Mouse (Mus musculus): ENCODE measurements around the gene Ttc27. TPM values are rescaled to one million over a fixed set of nuclear protein-coding genes. Genes with fewer than 3 reads are reported as not detected.

Gene Ttc27
- 15.4 and 15.6 TPM in 2 replicates for polyA plus RNA-seq (2015; fragmentation: Nextera tagmentation; extraction: Ambion mirVana)

DNA sequence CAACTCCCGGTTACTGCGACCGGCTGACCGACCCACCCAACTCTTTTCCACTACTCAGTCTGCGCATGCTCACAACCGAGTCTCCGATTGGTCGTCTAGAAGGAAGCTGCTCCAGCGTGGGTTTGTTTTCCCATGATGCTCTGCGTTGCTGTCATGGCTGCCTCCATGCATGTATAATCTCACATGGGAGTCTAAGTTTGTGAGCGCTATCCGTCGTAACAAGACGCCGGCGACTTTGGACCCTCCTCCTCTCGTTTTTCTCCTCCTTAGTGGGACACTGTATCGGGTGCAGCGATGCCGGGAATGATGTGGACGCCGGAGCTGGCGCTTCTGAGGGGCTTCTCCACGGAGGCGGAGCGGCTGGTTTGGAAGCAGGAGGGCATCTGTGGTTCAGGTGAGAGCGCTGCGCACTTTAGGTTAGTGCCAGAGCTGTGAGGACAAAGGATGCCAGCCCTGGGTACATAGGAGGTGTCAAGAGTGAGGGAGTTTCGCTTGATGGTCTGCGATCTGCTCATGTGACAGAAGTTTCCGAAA lies at the start of gene Ttc27:
Gene Ttc27, plus strand, starts transcription at position 115 of the 534 bp plus-strand sequence.
- Histone ChIP-seq H3K27ac (ENCODE audit: low read length) (peak within 1 kb of the TSS; percentile 79), H3K4me2 (ENCODE audit: low read depth, low read length) (peak within 1 kb of the TSS; percentile 95), H3K9me3 (replicated peaks; ENCODE audit: control insufficient read depth, low read length) (no peaks in the 10 kb centered on the region), H3K4me3 (ENCODE audit: low read length) (peak within 1 kb of the TSS; percentile 95), H3K36me3 (ENCODE audit: control insufficient read depth, insufficient read depth) (0 out of 2 replicates have a peak, but pooled peaks cover 6% of the 10 kb centered on the region), H3K4me1 (ENCODE audit: control insufficient read depth, insufficient read depth, low read length) (peaks cover 8% of the 10 kb centered on the region), H3K27me3 (ENCODE audit: control insufficient read depth, insufficient read depth, low read length) (no peaks in the 10 kb centered on the region), H3K9ac (ENCODE audit: low read length) (peak within 1 kb of the TSS; percentile 87)
- ATAC-seq (replicated peaks; ENCODE audit: extremely low read depth, insufficient read depth, low FRiP score), result peak; percentile 88
- WGBS, result under 1% methylated on average over 31 of the region's 31 CpGs

DNA sequence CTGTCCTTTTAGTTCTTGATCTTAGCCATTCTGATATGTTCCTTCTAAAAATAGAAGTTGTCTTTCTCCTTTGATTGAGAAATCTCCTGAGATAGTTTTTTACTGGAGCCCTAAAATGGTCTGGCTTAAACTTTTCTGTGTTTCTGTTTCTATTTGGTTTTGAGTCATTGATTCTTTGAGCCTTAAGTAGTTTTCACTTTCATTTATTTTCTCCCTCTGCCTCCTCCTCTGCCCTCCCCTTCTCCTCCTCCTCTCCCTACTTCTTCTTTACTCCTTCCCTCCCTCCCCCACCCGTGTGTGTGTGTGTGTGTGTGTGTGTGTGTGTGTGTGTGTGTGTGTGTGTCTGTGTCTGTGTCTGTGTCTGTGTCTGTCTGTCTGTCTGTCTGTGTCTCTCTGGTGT lies 49.5 kb upstream of the Ttc27 start:
- Histone ChIP-seq H3K4me3 (ENCODE audit: low read length) (no peak overlapping the region), H3K27ac (ENCODE audit: low read length) (no peak overlapping the region), H3K36me3 (ENCODE audit: control insufficient read depth, insufficient read depth) (peaks cover 45% of the 10 kb centered on the region), H3K27me3 (ENCODE audit: control insufficient read depth, insufficient read depth, low read length) (no peaks in the 10 kb centered on the region), H3K9ac (ENCODE audit: low read length) (no peak overlapping the region), H3K9me3 (replicated peaks; ENCODE audit: control insufficient read depth, low read length) (no peaks in the 10 kb centered on the region), H3K4me1 (ENCODE audit: control insufficient read depth, insufficient read depth, low read length) (no peaks in the 10 kb centered on the region), H3K4me2 (ENCODE audit: low read depth, low read length) (no peak overlapping the region)
- WGBS, result 67% methylated on average over 1 of the region's 1 CpGs
- ATAC-seq (replicated peaks; ENCODE audit: extremely low read depth, insufficient read depth, low FRiP score), result no peak

DNA sequence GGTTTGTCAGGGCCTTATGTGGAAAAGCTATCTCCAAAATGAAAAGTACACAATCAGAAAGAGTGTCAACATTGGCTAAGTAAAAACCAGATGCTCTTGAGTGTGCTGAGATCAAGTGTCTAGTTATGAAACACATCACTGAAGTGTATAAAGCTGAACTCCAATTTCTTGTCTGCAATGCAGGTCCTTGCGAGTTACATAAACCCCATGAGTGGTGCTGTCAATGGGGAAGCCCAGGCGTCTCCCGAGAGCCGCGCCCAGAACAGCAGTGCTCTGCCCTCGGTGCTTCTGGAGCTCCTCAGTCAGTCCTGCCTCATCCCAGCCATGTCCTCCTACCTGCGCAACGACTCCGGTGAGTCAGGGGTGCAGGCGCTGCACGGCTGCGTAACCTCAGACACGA lies 47.5 kb upstream of the Ttc27 start:
- no peak overlapping the region for H3K4me2 ChIP-seq (ENCODE audit: low read depth, low read length)
- H3K36me3 ChIP-seq (ENCODE audit: control insufficient read depth, insufficient read depth), result peaks cover 30% of the 10 kb centered on the region
- ATAC-seq (replicated peaks; ENCODE audit: extremely low read depth, insufficient read depth, low FRiP score), result no peak
- H3K27me3 ChIP-seq (ENCODE audit: control insufficient read depth, insufficient read depth, low read length), result no peaks in the 10 kb centered on the region
- no peak overlapping the region for H3K9ac ChIP-seq (ENCODE audit: low read length)
- no peak overlapping the region for H3K27ac ChIP-seq (ENCODE audit: low read length)
- no peaks in the 10 kb centered on the region for H3K4me1 ChIP-seq (ENCODE audit: control insufficient read depth, insufficient read depth, low read length)
- no peak overlapping the region for H3K4me3 ChIP-seq (ENCODE audit: low read length)
- H3K9me3 ChIP-seq (replicated peaks; ENCODE audit: control insufficient read depth, low read length), result no peaks in the 10 kb centered on the region
- 91% methylated on average over 13 of the region's 13 CpGs for WGBS

DNA sequence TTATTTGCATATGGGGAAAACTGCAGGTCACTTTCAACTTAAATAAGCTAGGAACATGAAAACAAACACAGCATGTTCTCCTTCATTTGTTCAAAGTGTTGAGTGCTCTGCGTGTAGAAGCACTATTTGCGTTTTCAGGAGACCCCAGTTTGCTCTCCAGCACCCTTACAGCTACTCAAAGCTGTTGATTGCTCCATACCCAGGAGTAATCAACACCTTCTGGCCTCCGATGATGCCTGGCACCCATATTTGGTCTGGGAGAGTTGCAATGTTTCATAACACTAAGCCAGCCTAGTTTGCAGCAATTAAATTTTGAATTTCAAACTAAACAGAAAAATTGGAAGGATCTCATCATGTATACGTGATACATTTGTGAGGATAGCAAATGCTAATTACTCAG lies 45.1 kb upstream of the Ttc27 start:
- Histone ChIP-seq H3K9ac (ENCODE audit: low read length) (no peak overlapping the region), H3K4me3 (ENCODE audit: low read length) (no peak overlapping the region), H3K36me3 (ENCODE audit: control insufficient read depth, insufficient read depth) (peaks cover 35% of the 10 kb centered on the region), H3K4me2 (ENCODE audit: low read depth, low read length) (no peak overlapping the region), H3K4me1 (ENCODE audit: control insufficient read depth, insufficient read depth, low read length) (no peaks in the 10 kb centered on the region), H3K27ac (ENCODE audit: low read length) (no peak overlapping the region), H3K9me3 (replicated peaks; ENCODE audit: control insufficient read depth, low read length) (no peaks in the 10 kb centered on the region), H3K27me3 (ENCODE audit: control insufficient read depth, insufficient read depth, low read length) (no peaks in the 10 kb centered on the region)
- no peak for ATAC-seq (replicated peaks; ENCODE audit: extremely low read depth, insufficient read depth, low FRiP score)
- WGBS, result 56% methylated on average over 4 of the region's 4 CpGs

DNA sequence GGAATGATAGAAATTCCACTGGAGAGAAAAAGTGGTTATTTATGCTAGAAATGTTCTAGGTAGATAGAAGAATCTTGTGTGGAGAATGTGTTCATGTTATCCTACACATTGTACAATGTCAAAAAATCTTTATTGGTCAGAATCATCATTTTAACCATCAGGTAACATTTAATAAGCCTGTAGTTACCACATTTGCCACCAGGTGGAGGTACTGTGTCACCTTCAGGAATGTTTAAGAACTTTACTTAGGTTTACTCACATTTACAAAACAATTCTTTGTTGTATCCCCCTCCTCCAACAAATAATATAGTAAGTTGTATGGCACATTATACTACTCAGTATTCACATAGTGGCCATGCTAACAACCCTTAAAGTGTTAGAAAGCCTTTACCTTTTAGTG lies 44.3 kb upstream of the Ttc27 start:
- Histone ChIP-seq H3K4me1 (ENCODE audit: control insufficient read depth, insufficient read depth, low read length) (no peaks in the 10 kb centered on the region), H3K9ac (ENCODE audit: low read length) (no peak overlapping the region), H3K4me3 (ENCODE audit: low read length) (no peak overlapping the region), H3K27me3 (ENCODE audit: control insufficient read depth, insufficient read depth, low read length) (no peaks in the 10 kb centered on the region), H3K4me2 (ENCODE audit: low read depth, low read length) (no peak overlapping the region), H3K9me3 (replicated peaks; ENCODE audit: control insufficient read depth, low read length) (no peaks in the 10 kb centered on the region), H3K27ac (ENCODE audit: low read length) (no peak overlapping the region), H3K36me3 (ENCODE audit: control insufficient read depth, insufficient read depth) (peaks cover 40% of the 10 kb centered on the region)
- no peak for ATAC-seq (replicated peaks; ENCODE audit: extremely low read depth, insufficient read depth, low FRiP score)

DNA sequence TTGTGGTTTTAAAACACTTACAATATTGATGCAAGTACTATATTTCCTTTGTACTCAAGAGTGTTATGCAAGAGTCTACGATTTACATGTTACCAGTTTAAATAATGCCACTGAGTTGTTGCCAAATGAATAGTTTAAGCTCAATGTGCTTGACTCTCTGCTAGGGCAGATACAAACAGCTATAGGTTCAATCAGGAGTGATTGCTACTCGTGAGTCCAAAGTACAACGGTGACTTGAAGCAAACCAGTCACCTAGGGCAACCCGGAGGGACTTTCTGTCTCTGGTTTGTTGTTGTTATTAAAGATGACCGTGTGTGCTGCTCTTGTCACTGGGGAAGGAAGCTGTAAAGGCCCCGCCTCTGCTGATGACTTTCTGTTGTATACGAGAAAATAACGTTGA lies 39.5 kb upstream of the Ttc27 start:
- H3K27ac ChIP-seq (ENCODE audit: low read length), result no peak overlapping the region
- no peaks in the 10 kb centered on the region; the same call in 1 of the 2 replicates for H3K9me3 ChIP-seq (replicated peaks; ENCODE audit: control insufficient read depth, low read length)
- no peaks in the 10 kb centered on the region for H3K4me1 ChIP-seq (ENCODE audit: control insufficient read depth, insufficient read depth, low read length)
- ATAC-seq (replicated peaks; ENCODE audit: extremely low read depth, insufficient read depth, low FRiP score), result no peak
- 90% methylated on average over 8 of the region's 8 CpGs for WGBS
- no peak overlapping the region for H3K4me3 ChIP-seq (ENCODE audit: low read length)
- no peak overlapping the region for H3K9ac ChIP-seq (ENCODE audit: low read length)
- no peaks in the 10 kb centered on the region for H3K27me3 ChIP-seq (ENCODE audit: control insufficient read depth, insufficient read depth, low read length)
- H3K36me3 ChIP-seq (ENCODE audit: control insufficient read depth, insufficient read depth), result peaks cover 31% of the 10 kb centered on the region
- no peak overlapping the region for H3K4me2 ChIP-seq (ENCODE audit: low read depth, low read length)

DNA sequence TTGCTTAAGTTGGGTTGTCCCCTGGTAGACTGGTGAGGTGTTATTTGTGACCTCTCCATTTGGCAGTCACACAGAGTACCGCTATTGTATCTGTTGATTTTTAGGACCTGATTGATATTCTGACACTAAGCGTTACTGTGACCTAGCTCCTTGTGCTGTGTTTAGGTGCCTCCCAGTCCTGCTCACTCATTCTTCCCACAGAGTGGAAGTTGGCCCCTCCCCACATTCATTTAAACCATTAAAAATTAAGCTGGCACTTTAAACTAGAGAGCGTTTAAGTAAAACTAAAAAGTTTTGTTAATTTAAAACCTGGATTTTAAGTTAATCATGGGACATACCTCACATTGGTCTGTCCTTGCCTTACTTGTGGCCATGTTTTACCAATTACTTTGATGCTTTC lies 32.6 kb upstream of the Ttc27 start:
- H3K27me3 ChIP-seq (ENCODE audit: control insufficient read depth, insufficient read depth, low read length), result no peaks in the 10 kb centered on the region
- 90% methylated on average over 3 of the region's 3 CpGs for WGBS
- H3K9ac ChIP-seq (ENCODE audit: low read length), result no peak overlapping the region
- H3K27ac ChIP-seq (ENCODE audit: low read length), result no peak overlapping the region
- no peak overlapping the region for H3K4me3 ChIP-seq (ENCODE audit: low read length)
- H3K36me3 ChIP-seq (ENCODE audit: control insufficient read depth, insufficient read depth), result peaks cover 11% of the 10 kb centered on the region
- H3K9me3 ChIP-seq (replicated peaks; ENCODE audit: control insufficient read depth, low read length), result no peaks in the 10 kb centered on the region; the same call in 1 of the 2 replicates
- no peak for ATAC-seq (replicated peaks; ENCODE audit: extremely low read depth, insufficient read depth, low FRiP score)
- H3K4me2 ChIP-seq (ENCODE audit: low read depth, low read length), result no peak overlapping the region
- no peaks in the 10 kb centered on the region for H3K4me1 ChIP-seq (ENCODE audit: control insufficient read depth, insufficient read depth, low read length)

DNA sequence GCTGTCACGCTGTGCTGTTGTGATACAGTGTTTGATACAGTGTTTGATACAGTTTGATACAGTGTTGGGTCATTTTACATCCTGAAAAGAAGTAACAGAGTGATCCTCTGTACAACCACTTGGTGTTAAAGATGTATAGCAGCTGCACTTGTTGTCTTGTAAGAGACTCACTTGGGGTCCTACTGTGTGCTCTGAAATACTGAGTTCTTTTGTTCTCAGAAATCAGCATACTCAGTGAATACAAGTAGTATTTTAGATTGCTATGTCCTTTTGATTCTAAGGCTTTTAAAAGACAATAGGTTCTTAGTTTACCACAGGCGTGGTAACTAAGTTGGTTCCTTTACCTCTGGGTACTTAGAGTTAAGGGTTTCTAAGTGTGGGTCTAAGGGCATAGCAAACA lies 29.0 kb upstream of the Ttc27 start:
- Histone ChIP-seq H3K27me3 (ENCODE audit: control insufficient read depth, insufficient read depth, low read length) (no peaks in the 10 kb centered on the region), H3K9ac (ENCODE audit: low read length) (no peak overlapping the region), H3K9me3 (replicated peaks; ENCODE audit: control insufficient read depth, low read length) (no peaks in the 10 kb centered on the region), H3K4me3 (ENCODE audit: low read length) (no peak overlapping the region), H3K4me1 (ENCODE audit: control insufficient read depth, insufficient read depth, low read length) (no peaks in the 10 kb centered on the region), H3K27ac (ENCODE audit: low read length) (no peak overlapping the region), H3K4me2 (ENCODE audit: low read depth, low read length) (no peak overlapping the region), H3K36me3 (ENCODE audit: control insufficient read depth, insufficient read depth) (peaks cover 28% of the 10 kb centered on the region)
- WGBS, result 92% methylated on average over 2 of the region's 2 CpGs
- no peak for ATAC-seq (replicated peaks; ENCODE audit: extremely low read depth, insufficient read depth, low FRiP score)

DNA sequence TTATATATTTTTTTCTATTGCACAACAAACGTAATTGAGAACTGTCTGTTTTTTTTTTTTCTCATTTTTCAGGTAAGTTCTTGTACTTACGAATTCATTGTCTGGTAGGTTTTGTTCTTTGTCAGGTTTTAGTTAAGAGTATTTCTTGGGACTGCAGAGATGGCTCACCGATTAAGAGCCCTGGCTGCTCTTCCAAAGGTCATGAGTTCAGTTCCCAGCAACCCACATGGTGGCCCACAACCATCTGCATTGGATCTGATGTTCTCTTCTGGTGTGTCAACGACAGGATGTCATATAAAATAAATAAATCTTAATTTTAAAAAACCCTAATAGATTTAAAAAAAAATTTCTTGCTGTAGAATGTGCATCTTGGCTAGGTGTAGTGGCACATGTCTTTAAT lies 28.1 kb upstream of the Ttc27 start:
- Histone ChIP-seq H3K36me3 (ENCODE audit: control insufficient read depth, insufficient read depth) (peaks cover 28% of the 10 kb centered on the region), H3K27ac (ENCODE audit: low read length) (no peak overlapping the region), H3K4me2 (ENCODE audit: low read depth, low read length) (no peak overlapping the region), H3K9me3 (replicated peaks; ENCODE audit: control insufficient read depth, low read length) (no peaks in the 10 kb centered on the region), H3K4me1 (ENCODE audit: control insufficient read depth, insufficient read depth, low read length) (no peaks in the 10 kb centered on the region), H3K4me3 (ENCODE audit: low read length) (no peak overlapping the region), H3K9ac (ENCODE audit: low read length) (no peak overlapping the region), H3K27me3 (ENCODE audit: control insufficient read depth, insufficient read depth, low read length) (no peaks in the 10 kb centered on the region)
- 92% methylated on average over 4 of the region's 4 CpGs for WGBS
- ATAC-seq (replicated peaks; ENCODE audit: extremely low read depth, insufficient read depth, low FRiP score), result no peak

Measured in heart, embryonic 16.5 days (tissue).